Mouse (Mus musculus) forebrain, embryonic 11.5 days (tissue): Measurements from ENCODE around the gene Mrps18a. TPM values are rescaled to one million over a fixed set of nuclear protein-coding genes. Genes with fewer than 3 reads are reported as not detected.

Experiments used
- ATAC-seq: fragments of 200-750 bp; cut with Nextera tagmentation; replicated peaks from 2 replicates; pipeline ENCODE4 v1.8.0; 2017; ENCODE audit warnings: moderate TSS enrichment; ENCODE audit not compliant: low FRiP score
- DNase-seq: peaks from one replicate; pipeline ENCODE4 v3.0.0-alpha.2; 2017; ENCODE audit warnings: low spot score
- H3K27ac ChIP-seq: fragments of 300-500 bp; sonication (generic); 2 replicates; pipeline ENCODE4 v1.5.1; 2014; ENCODE audit warnings: low read depth, low read length
- H3K27me3 ChIP-seq: fragments of 300-500 bp; sonication (generic); 2 replicates; pipeline ENCODE4 v1.6.1; 2014; ENCODE audit warnings: mild to moderate bottlenecking, low read length, mixed read lengths; ENCODE audit not compliant: control insufficient read depth, insufficient read depth
- H3K36me3 ChIP-seq: fragments of 300-500 bp; sonication (generic); 2 replicates; pipeline ENCODE4 v1.6.1; 2014; ENCODE audit warnings: mild to moderate bottlenecking, low read length, moderate library complexity, mixed read lengths; ENCODE audit not compliant: control insufficient read depth, insufficient read depth
- H3K4me1 ChIP-seq: fragments of 300-500 bp; sonication (generic); replicated peaks from 2 replicates; pipeline ENCODE4 v1.6.1; 2014; ENCODE audit warnings: low read length, mixed read lengths; ENCODE audit not compliant: control insufficient read depth, insufficient read depth
- H3K4me2 ChIP-seq: fragments of 300-500 bp; sonication (generic); 2 replicates; pipeline ENCODE4 v1.6.1; 2014; ENCODE audit warnings: low read depth, mild to moderate bottlenecking, low read length, moderate library complexity, mixed read lengths; ENCODE audit not compliant: severe bottlenecking
- H3K4me3 ChIP-seq: fragments of 300-500 bp; sonication (generic); 2 replicates; pipeline ENCODE4 v1.5.1; 2014; ENCODE audit warnings: low read depth, low read length
- H3K9ac ChIP-seq: fragments of 300-500 bp; sonication (generic); 2 replicates; pipeline ENCODE4 v1.6.1; 2014; ENCODE audit warnings: low read length
- H3K9me3 ChIP-seq: fragments of 300-500 bp; sonication (generic); 2 replicates; pipeline ENCODE4 v1.6.1; 2016; ENCODE audit warnings: low read length, mixed read lengths; ENCODE audit not compliant: control insufficient read depth
- WGBS: fragments of 180-500 bp; shearing (Covaris S2); extraction: QIAGEN DNeasy Blood & Tissue Kit; methylation state at CpG from one replicate; pipeline ENCODE4 v1.1.7; 2014; 5-methylcytosine and 5-hydroxymethylcytosine counted together
- polyA plus RNA-seq: library from polyadenylated mRNA; unstranded; fragments of >200 nt; fragmentation: Nextera tagmentation; extraction: Ambion mirVana; gene quantifications from 2 replicates; pipeline ENCODE4 v1.2.1, GENCODE M21; 2014

The Mrps18a gene
- polyA plus RNA-seq, 1 experiment from 2014 or later = 119 TPM

DNA sequence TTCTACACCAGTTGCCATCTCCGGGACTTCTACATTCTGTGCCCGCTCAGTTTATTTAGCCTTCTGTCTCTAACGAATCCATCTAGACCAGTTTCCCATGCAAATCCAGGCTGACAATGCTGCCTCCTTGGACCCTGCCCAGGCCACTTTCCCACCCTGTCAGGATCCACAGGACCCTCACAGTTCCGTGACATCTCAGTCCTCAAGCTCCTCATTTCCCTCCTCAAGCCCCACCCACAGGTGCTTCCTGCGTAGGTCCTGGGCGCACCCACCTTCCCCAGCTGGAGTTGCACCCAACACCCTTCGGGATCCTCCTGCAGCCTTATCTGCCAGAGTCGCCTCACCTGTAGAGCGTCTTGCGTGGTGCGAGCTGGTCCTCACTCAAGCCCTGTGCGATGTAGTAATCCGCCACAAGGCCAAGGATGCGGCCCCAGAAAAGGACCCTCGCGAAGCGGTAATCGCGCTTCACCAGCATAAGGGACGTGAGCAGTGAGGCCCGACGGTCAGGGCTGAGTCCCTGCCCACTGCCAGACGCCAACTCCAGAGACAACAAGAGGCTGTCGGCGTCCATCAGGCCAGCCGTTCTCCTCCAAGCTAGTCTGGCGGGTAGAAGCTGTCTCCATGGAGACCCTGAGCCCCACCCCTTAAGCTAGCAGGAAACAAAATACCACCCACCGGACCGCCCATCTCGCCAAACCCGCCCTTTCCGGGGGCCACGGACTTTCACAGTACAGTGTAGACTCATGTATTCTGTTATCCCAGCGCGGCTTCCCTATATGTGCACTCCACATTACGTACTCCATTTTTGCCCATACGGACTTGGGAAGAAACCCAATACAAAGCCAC, 33.0 kb downstream of the Mrps18a start, which contains the start of gene Rsph9:
Rsph9 (minus strand) TSS at position 639 of the 846 bp plus-strand sequence.
- H3K4me3 ChIP-seq = peak within 1 kb of the TSS; percentile 42
- peak; percentile 88 for DNase-seq
- WGBS = 7% methylated on average over 37 of the region's 37 CpGs
- peak within 1 kb of the TSS; percentile 61 for H3K9ac ChIP-seq
- no peaks in the 10 kb centered on the region for H3K27me3 ChIP-seq
- no peaks in the 10 kb centered on the region; the same call in 1 of the 2 replicates for H3K36me3 ChIP-seq
- peak; percentile 94 for ATAC-seq
- peaks cover 10% of the 10 kb centered on the region; the same call in 1 of the 2 replicates for H3K4me1 ChIP-seq
- H3K9me3 ChIP-seq = no peaks in the 10 kb centered on the region
- H3K4me2 ChIP-seq = peak within 1 kb of the TSS; percentile 85
- no peak within 1 kb of the TSS for H3K27ac ChIP-seq

DNA sequence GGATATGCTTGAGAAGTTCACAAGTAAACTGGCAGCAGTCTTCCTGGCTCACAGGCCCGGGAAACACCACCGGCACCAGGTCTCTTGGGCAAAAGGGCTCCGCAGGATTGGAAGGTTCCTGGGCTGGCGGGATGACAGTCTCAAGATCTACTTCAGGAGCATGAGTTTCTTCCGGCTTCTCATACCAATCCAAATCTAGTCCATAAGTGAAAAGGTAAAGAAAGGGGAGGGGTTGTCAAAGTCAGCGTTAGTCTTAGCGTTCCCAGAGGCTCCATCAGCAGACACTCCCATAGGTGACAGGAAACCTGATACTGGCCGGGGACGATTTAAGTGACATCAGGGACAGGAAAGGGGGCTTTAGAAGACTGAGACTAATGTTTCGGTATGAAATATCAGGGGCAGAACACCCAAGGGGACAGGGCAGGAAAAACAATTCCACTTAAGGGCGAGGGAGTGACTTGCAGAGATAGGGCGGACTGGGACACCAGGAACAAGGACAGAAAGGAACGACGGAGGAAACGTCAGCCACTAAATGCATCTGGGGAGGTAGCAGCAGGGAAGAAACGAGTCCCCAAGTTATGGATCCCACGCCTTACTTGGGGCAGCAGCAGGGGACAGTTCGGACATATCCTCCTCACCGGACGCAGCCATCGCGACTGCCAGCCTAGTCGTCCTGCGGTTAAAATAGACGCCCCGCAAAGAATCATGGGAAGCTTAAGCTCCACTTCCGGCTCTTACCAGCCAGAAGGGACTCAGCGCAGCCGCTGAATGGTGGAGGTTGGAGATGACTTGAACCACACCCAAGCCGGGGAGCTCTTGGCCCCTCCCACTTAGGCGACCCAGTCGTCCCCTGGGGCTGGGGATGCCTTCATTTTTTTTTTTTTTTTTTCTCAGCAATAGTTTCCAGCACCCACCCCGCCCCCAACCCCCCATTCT, 42.3 kb downstream of the Mrps18a start, which contains the start of gene Mad2l1bp:
Mad2l1bp (minus strand) TSS at position 707 of the 936 bp plus-strand sequence.
- Histone ChIP-seq H3K36me3 (no peaks in the 10 kb centered on the region), H3K4me1 (no peaks in the 10 kb centered on the region; the same call in 1 of the 2 replicates), H3K9me3 (no peaks in the 10 kb centered on the region), H3K27ac (no peak within 1 kb of the TSS; the same call in 1 of the 2 replicates), H3K9ac (peak within 1 kb of the TSS; percentile 81), H3K4me3 (peak within 1 kb of the TSS; percentile 60), H3K4me2 (peak within 1 kb of the TSS; percentile 87), H3K27me3 (no peaks in the 10 kb centered on the region)
- ATAC-seq (peak; percentile 92), DNase-seq (peak; percentile 92)
- 8% methylated on average over 33 of the region's 33 CpGs for WGBS

DNA sequence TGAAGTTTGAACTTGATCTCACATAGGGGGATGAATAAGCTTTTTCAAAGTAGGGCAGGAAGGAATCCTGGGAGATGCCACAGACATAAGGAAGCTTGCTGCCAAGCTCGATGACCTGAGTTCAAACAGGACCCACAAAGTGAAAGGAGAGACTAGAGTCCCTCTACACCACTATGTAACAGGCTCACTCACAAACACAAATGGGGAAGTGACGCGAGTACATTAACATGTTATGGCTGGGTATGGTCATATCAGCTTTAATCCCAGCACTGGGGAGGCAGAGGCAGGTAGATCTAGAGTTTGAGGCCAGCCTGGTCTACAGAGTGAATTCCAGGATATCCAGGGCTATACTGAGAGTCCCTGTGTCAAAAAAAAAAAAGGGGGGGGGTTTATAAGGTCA, 43.5 kb downstream of the Mrps18a start:
- no peak overlapping the region for H3K4me2 ChIP-seq
- no peaks in the 10 kb centered on the region for H3K9me3 ChIP-seq
- DNase-seq (no peak), ATAC-seq (no peak)
- no peak overlapping the region for H3K9ac ChIP-seq
- H3K27ac ChIP-seq = no peak overlapping the region
- H3K36me3 ChIP-seq = no peaks in the 10 kb centered on the region
- H3K4me1 ChIP-seq = no peaks in the 10 kb centered on the region; the same call in 1 of the 2 replicates
- 99% methylated on average over 3 of the region's 3 CpGs for WGBS
- no peak overlapping the region for H3K4me3 ChIP-seq
- H3K27me3 ChIP-seq = no peaks in the 10 kb centered on the region

GRCm38 (mm10) chr17:46156680-46157079, 45.9 kb downstream of the Mrps18a start:
- no peaks in the 10 kb centered on the region for H3K36me3 ChIP-seq
- no peaks in the 10 kb centered on the region; the same call in 1 of the 2 replicates for H3K4me1 ChIP-seq
- DNase-seq = no peak
- no peaks in the 10 kb centered on the region for H3K27me3 ChIP-seq
- no peaks in the 10 kb centered on the region for H3K9me3 ChIP-seq
- H3K4me2 ChIP-seq = no peak overlapping the region
- H3K9ac ChIP-seq = no peak overlapping the region
- 87% methylated on average over 5 of the region's 5 CpGs for WGBS
- ATAC-seq = no peak
- no peak overlapping the region for H3K4me3 ChIP-seq
- H3K27ac ChIP-seq = no peak overlapping the region

DNA sequence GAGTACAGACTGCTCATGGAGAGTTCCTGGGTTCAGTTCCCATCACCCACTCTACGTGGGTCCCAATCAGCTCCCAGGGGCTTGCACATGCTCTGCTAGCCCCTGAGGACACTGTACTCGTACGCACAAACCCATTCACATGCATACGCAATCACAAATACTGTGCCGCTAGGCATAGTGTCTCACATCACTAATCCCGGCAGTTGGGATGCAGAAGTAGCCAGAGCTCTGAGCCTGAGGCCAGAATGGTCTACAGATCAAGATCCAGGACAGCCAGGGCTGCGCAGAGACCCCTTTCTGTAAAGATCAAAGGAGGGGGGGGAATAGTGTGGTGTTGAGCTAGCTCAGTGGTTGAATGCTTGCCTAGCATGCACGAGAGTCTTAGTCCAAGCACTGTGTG, 46.3 kb downstream of the Mrps18a start:
- H3K4me1 ChIP-seq = no peaks in the 10 kb centered on the region; the same call in 1 of the 2 replicates
- H3K27me3 ChIP-seq = no peaks in the 10 kb centered on the region
- H3K27ac ChIP-seq = no peak overlapping the region
- ATAC-seq (no peak), DNase-seq (no peak)
- 84% methylated on average over 8 of the region's 8 CpGs for WGBS
- no peaks in the 10 kb centered on the region for H3K36me3 ChIP-seq
- no peaks in the 10 kb centered on the region for H3K9me3 ChIP-seq
- no peak overlapping the region for H3K9ac ChIP-seq
- no peak overlapping the region for H3K4me3 ChIP-seq
- H3K4me2 ChIP-seq = no peak overlapping the region

DNA sequence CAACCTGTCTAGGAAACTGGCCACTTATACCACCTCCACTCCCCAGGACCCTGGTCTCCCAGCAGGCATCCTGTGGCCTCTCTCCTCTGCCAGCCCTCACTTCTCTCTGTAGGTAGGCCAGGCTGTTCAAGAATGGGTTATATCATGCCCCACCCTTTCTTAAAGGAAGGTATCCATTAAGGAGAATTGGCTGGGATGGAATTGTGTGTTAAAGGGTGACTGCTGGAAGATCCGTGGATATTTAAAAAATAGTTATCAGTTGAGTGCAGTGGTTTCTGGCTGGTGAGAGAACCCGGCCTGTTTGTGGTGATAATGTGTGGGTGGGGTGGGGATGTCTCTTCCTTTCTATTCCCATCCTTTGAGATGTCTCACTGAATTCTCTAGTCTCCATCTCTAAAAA, 48.5 kb downstream of the Mrps18a start:
- Histone ChIP-seq H3K4me3 (no peak overlapping the region), H3K4me1 (no peaks in the 10 kb centered on the region), H3K9me3 (no peaks in the 10 kb centered on the region), H3K27me3 (no peaks in the 10 kb centered on the region), H3K4me2 (no peak overlapping the region), H3K27ac (no peak overlapping the region), H3K9ac (no peak overlapping the region), H3K36me3 (no peaks in the 10 kb centered on the region)
- ATAC-seq = no peak
- WGBS = 65% methylated on average over 2 of the region's 2 CpGs
- DNase-seq = no peak

- H3K9me3 ChIP-seq = no peaks in the 10 kb centered on the region
- ATAC-seq (peak; percentile 77), DNase-seq (peak; percentile 91)
- peak overlapping the region; percentile 59 for H3K9ac ChIP-seq
- H3K27ac ChIP-seq = peak overlapping the region; percentile 76
- H3K4me3 ChIP-seq = peak overlapping the region; percentile 54
- H3K27me3 ChIP-seq = no peaks in the 10 kb centered on the region
- under 1% methylated on average over 16 of the region's 16 CpGs for WGBS
- no peaks in the 10 kb centered on the region for H3K4me1 ChIP-seq
- H3K4me2 ChIP-seq = peak overlapping the region; percentile 80
- H3K36me3 ChIP-seq = no peaks in the 10 kb centered on the region
Observed at GRCm38 (mm10) chr17:46160090-46160662, 49.4 kb downstream of the Mrps18a start.

- Histone ChIP-seq H3K36me3 (no peaks in the 10 kb centered on the region; the same call in 1 of the 2 replicates), H3K9ac (peak within 1 kb of the TSS; percentile 69), H3K9me3 (no peaks in the 10 kb centered on the region), H3K27me3 (no peaks in the 10 kb centered on the region), H3K27ac (peak within 1 kb of the TSS; percentile 76), H3K4me3 (peak within 1 kb of the TSS; percentile 54), H3K4me1 (no peaks in the 10 kb centered on the region), H3K4me2 (peak within 1 kb of the TSS; percentile 80)
- ATAC-seq (peak; percentile 95), DNase-seq (peak; percentile 97)
- WGBS = under 1% methylated on average over 23 of the region's 23 CpGs
Observed at GRCm38 (mm10) chr17:46160686-46161085, 49.9 kb downstream of the Mrps18a start, which contains the start of gene Gtpbp2. Gene Gtpbp2 (plus strand): TSS chr17:46161032.
